Mouse (Mus musculus) retina, embryonic 14.5 days (tissue): ENCODE results near the gene Pilrb1.

Source experiments
- DNase-seq: peaks from one replicate; pipeline ENCODE4 v3.0.0-alpha.2; 2015; ENCODE audit warnings: low spot score

Gene Pilrb1

GRCm38 (mm10) chr5:137828694-137829093 lies 29.2 kb downstream of the Pilrb1 start:
- no peak for DNase-seq

DNA sequence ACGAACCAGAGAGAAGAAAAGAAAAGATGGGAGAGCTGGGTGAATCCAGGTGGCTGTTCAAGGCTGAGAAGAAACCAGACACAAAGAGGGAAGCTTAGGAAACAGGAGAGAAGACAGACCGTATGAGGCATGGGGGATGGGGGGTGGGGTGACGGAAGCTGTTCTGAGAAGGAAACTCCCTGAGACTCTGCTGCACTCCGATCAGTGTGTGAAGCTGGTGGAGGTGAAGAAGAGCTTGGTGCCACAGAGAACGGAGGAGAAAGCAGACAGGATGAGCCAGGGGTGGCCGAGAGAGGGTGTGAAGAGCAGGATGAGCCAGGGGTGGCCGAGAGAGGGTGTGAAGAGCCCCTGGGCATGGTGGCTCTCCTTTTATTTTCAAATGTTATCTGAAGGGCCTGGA lies 31.5 kb downstream of the Pilrb1 start:
- no peak for DNase-seq

GRCm38 (mm10) chr5:137825971-137826370 lies 31.9 kb downstream of the Pilrb1 start:
- no peak for DNase-seq

GRCm38 (mm10) chr5:137825030-137825429 lies 32.9 kb downstream of the Pilrb1 start:
- no peak for DNase-seq

GRCm38 (mm10) chr5:137823455-137824045 lies 34.4 kb downstream of the Pilrb1 start:
- no peak for DNase-seq

GRCm38 (mm10) chr5:137822602-137823001 lies 35.3 kb downstream of the Pilrb1 start:
- no peak for DNase-seq

- no peak for DNase-seq
Measured at GRCm38 (mm10) chr5:137822126-137822525, 35.8 kb downstream of the Pilrb1 start.

GRCm38 (mm10) chr5:137817466-137818222 lies 40.3 kb downstream of the Pilrb1 start:
- DNase-seq, result no peak

DNA sequence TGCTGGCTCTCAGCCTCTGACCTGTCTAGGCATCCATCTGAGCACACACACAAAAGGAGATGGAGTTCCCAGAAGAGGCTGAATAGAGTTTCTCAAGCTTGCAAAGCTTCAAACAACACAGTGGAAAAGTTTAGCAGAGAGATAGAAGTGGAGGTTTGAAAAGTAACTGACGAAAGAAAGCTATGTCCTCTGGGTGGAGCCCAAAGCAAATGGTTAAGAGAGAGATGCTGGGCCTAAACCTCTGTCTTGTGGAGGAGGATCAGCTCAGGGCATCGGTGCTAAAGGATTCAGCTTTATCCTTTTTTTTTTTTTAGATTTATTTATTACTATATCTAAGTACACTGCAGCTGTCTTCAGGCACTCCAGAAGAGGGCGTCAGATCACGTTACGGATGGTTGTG lies 49.6 kb downstream of the Pilrb1 start:
- no peak for DNase-seq

DNA sequence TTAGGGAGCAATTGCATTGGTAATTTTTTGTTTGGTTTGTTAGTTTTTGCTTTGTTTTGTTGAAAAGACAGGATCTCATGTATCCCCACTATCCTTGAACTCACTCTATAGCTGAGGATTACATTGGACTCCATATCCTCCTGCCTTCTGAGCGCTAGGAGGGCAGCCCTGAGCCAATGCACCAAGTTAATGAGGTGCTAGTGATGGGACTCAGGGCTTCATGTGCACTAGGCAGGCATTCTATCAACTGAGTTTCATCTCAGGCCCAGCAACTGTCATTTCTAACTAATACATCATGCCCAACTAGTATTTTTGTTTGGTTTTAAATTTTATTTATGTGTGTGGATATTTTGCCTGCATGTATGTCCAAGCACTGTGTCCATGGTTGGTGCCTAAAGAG lies 51.7 kb downstream of the Pilrb1 start:
- no peak for DNase-seq
